Mouse (Mus musculus) brain, embryonic 18.5 days (tissue): Measurements from ENCODE around the gene Olfr1047.
"Not testable (repeated sequence)": the region's sequence is repeated elsewhere in the genome, so short reads cannot be mapped to it uniquely, and the experiment has no call there.

Source experiments
- DNase-seq: peaks from one replicate; pipeline ENCODE4 v3.0.0-alpha.2; 2012; ENCODE audit warnings: low read depth, low spot score

The Olfr1047 gene

DNA sequence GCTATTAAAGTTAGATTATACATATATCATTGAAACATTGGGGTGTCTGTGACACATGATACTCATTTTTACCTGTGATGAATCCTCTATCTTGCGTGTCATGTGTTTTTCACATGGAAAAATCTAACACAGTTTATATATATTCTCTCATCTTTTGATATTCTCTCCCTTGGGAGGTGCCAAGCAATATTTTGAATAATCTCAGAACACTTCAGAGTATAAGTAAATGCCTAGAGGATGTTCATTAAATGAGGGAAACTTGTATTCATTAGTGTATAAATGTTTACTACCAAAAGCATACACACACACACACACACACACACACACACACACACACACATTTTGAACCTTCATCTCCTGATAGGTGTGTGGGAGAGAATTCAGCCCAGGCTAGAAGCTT lies at the start of gene Olfr1047:
TSS of gene Olfr1047 (minus strand) at position 101 of the 400 bp plus-strand sequence.
- DNase-seq = no peak

DNA sequence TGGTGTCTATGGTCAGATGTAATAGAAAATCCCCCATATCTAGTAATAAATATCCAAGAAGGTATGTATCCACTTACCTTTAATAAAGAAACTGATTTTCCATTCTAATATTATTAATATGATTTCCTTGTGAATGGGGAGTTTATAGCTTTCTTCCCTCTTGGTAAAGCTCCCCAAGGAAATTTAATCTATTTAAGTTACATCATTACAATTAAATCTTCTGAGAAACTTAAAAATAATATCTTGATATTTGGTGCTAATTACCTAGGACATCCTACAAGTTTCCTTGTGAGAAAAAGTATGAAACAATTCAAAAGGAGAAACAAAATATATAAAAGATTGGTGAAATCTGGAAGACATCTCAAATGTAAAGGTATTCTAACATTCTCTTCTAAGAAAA lies 47.8 kb upstream of the Olfr1047 start, which contains the start of gene Olfr1051:
TSS of gene Olfr1051 (minus strand) at position 101 of the 400 bp plus-strand sequence.
- DNase-seq = not testable (repeated sequence)

DNA sequence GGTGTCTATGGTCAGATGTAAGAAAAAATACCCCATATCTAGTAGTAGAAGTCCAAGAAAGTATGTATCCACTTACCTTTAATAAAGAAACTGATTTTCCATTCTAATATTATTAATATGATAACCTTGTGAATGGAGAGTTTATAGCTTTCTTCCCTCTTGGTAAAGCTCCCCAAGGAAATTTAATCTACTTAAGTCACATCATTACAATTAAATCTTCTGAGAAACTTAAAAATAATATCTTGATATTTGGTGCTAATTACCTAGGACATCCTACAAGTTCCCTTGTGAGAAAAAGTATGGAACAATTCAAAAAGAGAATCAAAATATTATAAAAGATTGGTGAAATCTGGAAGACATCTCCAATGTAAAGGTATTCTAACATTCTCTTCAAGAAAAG lies 27.0 kb upstream of the Olfr1047 start, which contains the start of gene Olfr1049:
TSS of gene Olfr1049 (minus strand) at position 101 of the 400 bp plus-strand sequence.
- DNase-seq = not testable (repeated sequence)

GRCm38 (mm10) chr2:86240189-86240588 lies 9.0 kb upstream of the Olfr1047 start, which contains the start of gene Olfr1048:
TSS of gene Olfr1048 (minus strand) at chr2:86240289.
- no peak for DNase-seq

DNA sequence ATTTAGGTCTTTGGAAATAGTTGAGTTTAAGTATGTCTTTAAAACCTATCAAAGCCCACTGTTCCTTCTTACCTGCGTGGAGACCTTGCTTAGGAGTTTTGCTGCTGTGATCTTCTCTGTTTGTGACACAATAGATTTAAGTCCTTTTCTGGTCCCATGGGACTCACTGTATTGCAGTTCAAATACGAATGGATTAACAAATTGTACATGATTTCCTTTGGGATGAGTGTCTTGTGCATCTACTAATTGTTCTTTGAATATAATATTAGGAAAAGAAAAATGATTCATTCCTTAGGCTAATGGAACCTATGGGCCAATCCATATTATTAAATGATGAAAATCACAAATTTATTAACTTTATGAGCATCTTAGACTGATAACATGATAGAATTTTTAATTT lies 12.0 kb downstream of the Olfr1047 start, which contains the start of gene Olfr1046:
TSS of gene Olfr1046 (minus strand) at position 101 of the 400 bp plus-strand sequence.
- DNase-seq = no peak

DNA sequence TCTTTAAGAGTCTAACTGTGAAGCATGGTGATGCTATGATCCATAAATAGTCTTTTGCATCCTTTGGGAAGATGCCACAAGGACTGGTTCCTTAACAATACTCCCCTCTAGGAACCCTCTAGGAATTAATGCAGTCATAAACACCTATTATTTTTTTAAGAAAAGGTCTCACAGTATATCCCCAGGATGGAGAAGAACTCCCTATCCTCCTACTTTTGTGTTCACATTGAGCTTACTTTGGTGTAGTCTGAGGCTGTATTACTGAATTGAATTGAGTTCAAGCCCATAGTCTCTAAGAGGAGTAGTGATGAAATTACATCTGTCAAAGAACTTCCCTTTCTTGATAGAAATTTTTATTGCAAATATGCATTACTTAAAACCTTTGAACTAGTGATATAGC lies 28.3 kb downstream of the Olfr1047 start, which contains the start of gene Olfr1045:
TSS of gene Olfr1045 (minus strand) at position 101 of the 400 bp plus-strand sequence.
- no peak for DNase-seq

- no peak for DNase-seq
Observed at GRCm38 (mm10) chr2:86195863-86196262, 35.3 kb downstream of the Olfr1047 start.

DNA sequence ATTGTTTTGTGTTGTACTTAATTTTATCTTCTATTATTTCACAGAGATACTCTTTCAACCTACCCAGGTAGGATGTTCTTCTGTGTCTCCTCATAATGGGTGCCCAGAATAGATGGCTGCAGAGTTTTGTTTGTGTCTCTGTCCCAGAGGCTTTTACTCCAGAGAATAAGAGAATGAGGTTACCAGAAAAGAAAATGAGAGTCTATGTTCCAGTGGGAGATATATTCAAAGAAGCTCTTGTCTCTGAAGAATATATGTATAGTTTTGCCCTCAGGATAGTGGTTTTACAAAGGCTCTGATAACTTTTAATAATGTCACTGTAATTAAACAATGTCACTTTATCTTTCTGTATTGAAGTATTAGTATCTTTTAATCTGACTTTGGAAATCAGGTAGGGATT lies 45.6 kb downstream of the Olfr1047 start, which contains the start of gene Olfr52:
TSS of gene Olfr52 (minus strand) at position 101 of the 400 bp plus-strand sequence.
- DNase-seq = no peak

DNA sequence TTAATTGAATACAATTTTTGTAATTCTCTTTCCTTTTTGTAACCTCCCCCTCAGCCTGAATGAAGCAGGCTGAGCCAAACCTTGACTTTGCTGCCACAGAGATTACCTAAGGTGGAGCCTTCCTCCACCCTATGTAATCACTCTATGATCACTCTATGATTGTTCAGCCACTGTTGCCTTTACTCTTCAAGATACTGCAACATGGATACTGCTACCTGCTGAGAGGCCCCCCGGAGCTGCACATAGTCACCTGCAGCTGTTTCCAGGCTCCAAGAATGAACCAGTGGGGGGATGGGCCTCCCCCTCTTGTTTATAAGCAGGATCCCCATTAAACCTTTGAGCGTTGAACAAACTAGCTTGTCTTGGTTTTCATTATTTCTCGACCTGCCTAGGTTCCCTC lies 51.3 kb downstream of the Olfr1047 start:
- no peak for DNase-seq

- DNase-seq = no peak
Observed at GRCm38 (mm10) chr2:86177720-86178119, 53.5 kb downstream of the Olfr1047 start, which contains the start of gene Olfr1044. TSS of gene Olfr1044 (minus strand) at chr2:86177820.
